Mouse (Mus musculus) liver, postnatal 0 days (tissue): ENCODE results near the gene Nectin1.

Experiments used
- CTCF ChIP-seq: sonication (generic); IDR thresholded peaks from 2 replicates; pipeline ENCODE4 v1.5.1; 2016; ENCODE audit warnings: antibody characterized with exemption, low read depth
- EP300 ChIP-seq: IDR thresholded peaks from 2 replicates; pipeline ENCODE4 v1.6.1; 2016; ENCODE audit warnings: antibody characterized with exemption, low read depth, mild to moderate bottlenecking

DNA sequence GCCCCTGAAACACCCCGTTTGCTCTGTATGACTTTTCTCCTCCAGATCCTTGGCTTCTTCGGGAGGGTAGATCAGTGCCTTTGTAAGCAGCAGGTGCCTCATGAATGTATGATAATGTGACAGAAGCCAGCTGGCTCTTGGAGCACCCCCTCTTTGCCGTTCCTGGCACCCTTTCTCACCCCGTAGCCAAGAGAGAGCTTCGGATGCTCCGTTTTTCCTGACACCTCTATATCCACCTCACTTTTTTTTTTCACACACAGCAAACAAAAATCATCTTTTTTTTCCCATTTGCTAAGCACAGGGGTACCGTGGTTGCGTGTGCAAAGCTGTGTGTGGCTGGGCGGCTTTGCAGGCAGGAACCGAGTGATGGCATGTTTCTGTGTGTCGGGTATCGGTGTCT is 16.3 kb downstream of the Nectin1 start:
- TF ChIP-seq CTCF (no peak), EP300 (no peak)
